Mouse (Mus musculus): ENCODE data around the gene Ttf2.
A peak's percentile ranks its signal among the peaks of the same experiment; 100 is the strongest.

Ttf2 gene

GRCm38 (mm10) chr3:100969176-100969917, at the start of gene Ttf2:
Gene Ttf2 (minus strand): TSS chr3:100969663.
- peak; percentile 85 for DNase-seq

GRCm38 (mm10) chr3:101018494-101018893, 49.0 kb upstream of the Ttf2 start:
- no peak for DNase-seq

GRCm38 (mm10) chr3:101016050-101016449, 46.6 kb upstream of the Ttf2 start:
- DNase-seq: no peak

GRCm38 (mm10) chr3:101015254-101015653, 45.8 kb upstream of the Ttf2 start:
- DNase-seq: no peak

GRCm38 (mm10) chr3:101013536-101013935, 44.1 kb upstream of the Ttf2 start:
- DNase-seq: no peak

GRCm38 (mm10) chr3:101013005-101013404, 43.5 kb upstream of the Ttf2 start:
- no peak for DNase-seq

- no peak for DNase-seq
Measured at GRCm38 (mm10) chr3:101012597-101012996, 43.1 kb upstream of the Ttf2 start.

GRCm38 (mm10) chr3:101012131-101012571, 42.7 kb upstream of the Ttf2 start:
- peak; percentile 20 for DNase-seq

- DNase-seq: no peak
Measured at GRCm38 (mm10) chr3:101011203-101011600, 41.7 kb upstream of the Ttf2 start.

- DNase-seq: no peak
Measured at GRCm38 (mm10) chr3:101010589-101011202, 41.2 kb upstream of the Ttf2 start.

- DNase-seq: no peak
Measured at GRCm38 (mm10) chr3:101007112-101007782, 37.8 kb upstream of the Ttf2 start.

- no peak for DNase-seq
Measured at GRCm38 (mm10) chr3:101005392-101005791, 35.9 kb upstream of the Ttf2 start.

- no peak for DNase-seq
Measured at GRCm38 (mm10) chr3:101003575-101004356, 34.3 kb upstream of the Ttf2 start.

GRCm38 (mm10) chr3:100999732-101000131, 30.3 kb upstream of the Ttf2 start:
- DNase-seq: no peak

- peak; percentile 74 for DNase-seq
Measured at GRCm38 (mm10) chr3:100998904-100999340, 29.5 kb upstream of the Ttf2 start.

GRCm38 (mm10) chr3:100997785-100998570, 28.5 kb upstream of the Ttf2 start:
- no peak for DNase-seq

- no peak for DNase-seq
Measured at GRCm38 (mm10) chr3:100994252-100994651, 24.8 kb upstream of the Ttf2 start.

GRCm38 (mm10) chr3:100993718-100994117, 24.3 kb upstream of the Ttf2 start:
- DNase-seq: no peak

- no peak for DNase-seq
Measured at GRCm38 (mm10) chr3:100993158-100993557, 23.7 kb upstream of the Ttf2 start.

- no peak for DNase-seq
Measured at GRCm38 (mm10) chr3:100990231-100990630, 20.8 kb upstream of the Ttf2 start.

GRCm38 (mm10) chr3:100989417-100989816, 20.0 kb upstream of the Ttf2 start:
- no peak for DNase-seq

GRCm38 (mm10) chr3:100979290-100979689, 9.8 kb upstream of the Ttf2 start:
- DNase-seq: no peak
